Mouse (Mus musculus): ENCODE data around the gene Etfa.

GRCm38 (mm10) chr9:55540888-55541287 lies 28.8 kb upstream of the Etfa start:
- no peak for TF ChIP-seq CTCF (IDR thresholded peaks at IDR 0.05; ENCODE audit: control insufficient read depth, insufficient read depth, insufficient replicate concordance, low read depth, low read length)
- no peak for TF ChIP-seq POLR2A (IDR thresholded peaks at IDR 0.05; ENCODE audit: control insufficient read depth, low read depth, low read length)

Measured in testis, adult 2 months (tissue).